Mouse (Mus musculus): ENCODE data around the gene Calr. TPM values are rescaled to one million over a fixed set of nuclear protein-coding genes. Genes with fewer than 3 reads are reported as not detected.
"Not testable (repeated sequence)": the region's sequence is repeated elsewhere in the genome, so short reads cannot be mapped to it uniquely, and the experiment has no call there.

Gene Calr
- polyA plus RNA-seq, 1 experiment from 2014 or later, result 764 TPM

- no peak for ATAC-seq (ENCODE audit: insufficient number of reproducible peaks, insufficient read depth, low FRiP score, low TSS enrichment, low read depth)
- Histone ChIP-seq H3K36me3 (peaks cover 44% of the 10 kb centered on the region), H3K4me1 (replicated peaks) (peaks cover 26% of the 10 kb centered on the region), H3K4me3 (replicated peaks) (peak overlapping the region; percentile 91), H3K27me3 (no peaks in the 10 kb centered on the region), H3K9me3 (no peaks in the 10 kb centered on the region), H3K9ac (replicated peaks) (peak overlapping the region; percentile 97), H3K27ac (peak overlapping the region; percentile 97), H3K4me2 (peak overlapping the region; percentile 60)
- WGBS, result 68% methylated on average over 10 of the region's 10 CpGs
Observed at GRCm38 (mm10) chr8:84832759-84833742, 13.7 kb downstream of the Calr start.

GRCm38 (mm10) chr8:84832034-84832717 is 14.6 kb downstream of the Calr start:
- Histone ChIP-seq H3K4me3 (replicated peaks) (peak overlapping the region; percentile 91), H3K4me1 (replicated peaks) (peaks cover 18% of the 10 kb centered on the region), H3K27me3 (no peaks in the 10 kb centered on the region), H3K4me2 (peak overlapping the region; percentile 60), H3K36me3 (peaks cover 35% of the 10 kb centered on the region), H3K27ac (peak overlapping the region; percentile 97), H3K9ac (replicated peaks) (peak overlapping the region; percentile 97), H3K9me3 (no peaks in the 10 kb centered on the region)
- WGBS, result 1% methylated on average over 59 of the region's 59 CpGs
- peak; percentile 42; the same call in 1 of the 2 replicates for ATAC-seq (ENCODE audit: insufficient number of reproducible peaks, insufficient read depth, low FRiP score, low TSS enrichment, low read depth)

GRCm38 (mm10) chr8:84831490-84831889 is 15.2 kb downstream of the Calr start, which contains the start of gene Gadd45gip1:
TSS of gene Gadd45gip1 (plus strand) at chr8:84831522.
- H3K4me1 ChIP-seq (replicated peaks), result peaks cover 11% of the 10 kb centered on the region
- no peaks in the 10 kb centered on the region for H3K9me3 ChIP-seq
- H3K4me2 ChIP-seq, result peak within 1 kb of the TSS; percentile 60
- 78% methylated on average over 11 of the region's 11 CpGs for WGBS
- peaks cover 28% of the 10 kb centered on the region for H3K36me3 ChIP-seq
- no peak for ATAC-seq (ENCODE audit: insufficient number of reproducible peaks, insufficient read depth, low FRiP score, low TSS enrichment, low read depth)
- peak within 1 kb of the TSS; percentile 97 for H3K27ac ChIP-seq
- H3K4me3 ChIP-seq (replicated peaks), result peak within 1 kb of the TSS; percentile 91
- no peaks in the 10 kb centered on the region for H3K27me3 ChIP-seq
- H3K9ac ChIP-seq (replicated peaks), result peak within 1 kb of the TSS; percentile 97

GRCm38 (mm10) chr8:84826518-84826917 is 20.2 kb downstream of the Calr start:
- not testable (repeated sequence) for H3K9me3 ChIP-seq; H3K4me1 ChIP-seq (replicated peaks); H3K27me3 ChIP-seq; H3K4me2 ChIP-seq; H3K27ac ChIP-seq; ATAC-seq (ENCODE audit: insufficient number of reproducible peaks, insufficient read depth, low FRiP score, low TSS enrichment, low read depth); H3K9ac ChIP-seq (replicated peaks); H3K4me3 ChIP-seq (replicated peaks); H3K36me3 ChIP-seq
- 93% methylated on average over 2 of the region's 2 CpGs for WGBS

- Histone ChIP-seq H3K27ac (no peak overlapping the region), H3K9ac (replicated peaks) (no peak overlapping the region), H3K4me2 (no peak overlapping the region), H3K27me3 (peaks cover 9% of the 10 kb centered on the region; the same call in 1 of the 2 replicates), H3K4me1 (replicated peaks) (peaks cover 10% of the 10 kb centered on the region; the same call in 1 of the 2 replicates), H3K4me3 (replicated peaks) (no peak overlapping the region), H3K36me3 (no peaks in the 10 kb centered on the region), H3K9me3 (no peaks in the 10 kb centered on the region)
- no peak for ATAC-seq (ENCODE audit: insufficient number of reproducible peaks, insufficient read depth, low FRiP score, low TSS enrichment, low read depth)
- WGBS, result 59% methylated on average over 4 of the region's 4 CpGs
Observed at GRCm38 (mm10) chr8:84825636-84826035, 21.1 kb downstream of the Calr start.

- Histone ChIP-seq H3K27me3 (peaks cover 9% of the 10 kb centered on the region; the same call in 1 of the 2 replicates), H3K9me3 (no peaks in the 10 kb centered on the region), H3K36me3 (no peaks in the 10 kb centered on the region), H3K27ac (no peak overlapping the region; the same call in 1 of the 2 replicates), H3K4me1 (replicated peaks) (peaks cover 10% of the 10 kb centered on the region; the same call in 1 of the 2 replicates), H3K9ac (replicated peaks) (0 out of 2 replicates have a peak overlapping the region, but pooled peaks have one; percentile 24), H3K4me3 (replicated peaks) (peak overlapping the region; percentile 23), H3K4me2 (peak overlapping the region; percentile 57)
- under 1% methylated on average over 18 of the region's 18 CpGs for WGBS
- ATAC-seq (ENCODE audit: insufficient number of reproducible peaks, insufficient read depth, low FRiP score, low TSS enrichment, low read depth), result peak; percentile 78; the same call in 1 of the 2 replicates
Observed at GRCm38 (mm10) chr8:84823653-84824052, 23.1 kb downstream of the Calr start.

- no peak within 1 kb of the TSS; the same call in 1 of the 2 replicates for H3K27ac ChIP-seq
- 24% methylated on average over 3 of the region's 3 CpGs for WGBS
Observed at GRCm38 (mm10) chr8:84822723-84823122, 24.0 kb downstream of the Calr start, which contains the start of gene Dand5. TSS of gene Dand5 (minus strand) at chr8:84822823.

GRCm38 (mm10) chr8:84816117-84816516 is 30.6 kb downstream of the Calr start:
- Histone ChIP-seq H3K27ac (no peak overlapping the region), H3K4me3 (replicated peaks) (no peak overlapping the region), H3K9ac (replicated peaks) (no peak overlapping the region), H3K27me3 (peaks cover 37% of the 10 kb centered on the region), H3K4me2 (no peak overlapping the region), H3K9me3 (no peaks in the 10 kb centered on the region), H3K36me3 (no peaks in the 10 kb centered on the region), H3K4me1 (replicated peaks) (peaks cover 11% of the 10 kb centered on the region)
- ATAC-seq (ENCODE audit: insufficient number of reproducible peaks, insufficient read depth, low FRiP score, low TSS enrichment, low read depth), result no peak
- WGBS, result 72% methylated on average over 17 of the region's 17 CpGs

More at GRCm38 (mm10) chr8:84822723-84823122, 24.0 kb downstream of the Calr start, which contains the start of gene Dand5:
- ATAC-seq (ENCODE audit: insufficient number of reproducible peaks, insufficient read depth, low FRiP score, low TSS enrichment, low read depth), result no peak
- no peaks in the 10 kb centered on the region for H3K9me3 ChIP-seq
- H3K4me1 ChIP-seq (replicated peaks), result peaks cover 10% of the 10 kb centered on the region; the same call in 1 of the 2 replicates
- peaks cover 9% of the 10 kb centered on the region; the same call in 1 of the 2 replicates for H3K27me3 ChIP-seq
- peak within 1 kb of the TSS; percentile 57 for H3K4me2 ChIP-seq
- H3K9ac ChIP-seq (replicated peaks), result 0 out of 2 replicates have a peak within 1 kb of the TSS, but pooled peaks have one; percentile 24
- H3K4me3 ChIP-seq (replicated peaks), result peak within 1 kb of the TSS; percentile 23
- no peaks in the 10 kb centered on the region for H3K36me3 ChIP-seq

- H3K27me3 ChIP-seq, result peaks cover 41% of the 10 kb centered on the region
- no peak overlapping the region for H3K4me2 ChIP-seq
- H3K27ac ChIP-seq, result no peak overlapping the region
- peak; percentile 37; the same call in 1 of the 2 replicates for ATAC-seq (ENCODE audit: insufficient number of reproducible peaks, insufficient read depth, low FRiP score, low TSS enrichment, low read depth)
- no peak overlapping the region for H3K4me3 ChIP-seq (replicated peaks)
- H3K9me3 ChIP-seq, result no peaks in the 10 kb centered on the region
- 12% methylated on average over 9 of the region's 9 CpGs for WGBS
- no peak overlapping the region for H3K9ac ChIP-seq (replicated peaks)
- peaks cover 13% of the 10 kb centered on the region for H3K4me1 ChIP-seq (replicated peaks)
- H3K36me3 ChIP-seq, result no peaks in the 10 kb centered on the region
Observed at GRCm38 (mm10) chr8:84815547-84815946, 31.2 kb downstream of the Calr start.

- Histone ChIP-seq H3K27ac (no peak overlapping the region), H3K9me3 (no peaks in the 10 kb centered on the region), H3K4me1 (replicated peaks) (peaks cover 15% of the 10 kb centered on the region), H3K4me2 (no peak overlapping the region), H3K36me3 (no peaks in the 10 kb centered on the region), H3K9ac (replicated peaks) (no peak overlapping the region; the same call in none of the 2 replicates), H3K4me3 (replicated peaks) (no peak overlapping the region), H3K27me3 (peaks cover 43% of the 10 kb centered on the region)
- WGBS, result 42% methylated on average over 19 of the region's 19 CpGs
- no peak for ATAC-seq (ENCODE audit: insufficient number of reproducible peaks, insufficient read depth, low FRiP score, low TSS enrichment, low read depth)
Observed at GRCm38 (mm10) chr8:84814555-84815441, 31.9 kb downstream of the Calr start.
